Mouse (Mus musculus) cerebellum, adult 11 months (tissue): ENCODE data around the gene Ikzf2.

Source experiments
- DNase-seq: peaks from one replicate; pipeline ENCODE4 v3.0.0; 2022

Gene Ikzf2

DNA sequence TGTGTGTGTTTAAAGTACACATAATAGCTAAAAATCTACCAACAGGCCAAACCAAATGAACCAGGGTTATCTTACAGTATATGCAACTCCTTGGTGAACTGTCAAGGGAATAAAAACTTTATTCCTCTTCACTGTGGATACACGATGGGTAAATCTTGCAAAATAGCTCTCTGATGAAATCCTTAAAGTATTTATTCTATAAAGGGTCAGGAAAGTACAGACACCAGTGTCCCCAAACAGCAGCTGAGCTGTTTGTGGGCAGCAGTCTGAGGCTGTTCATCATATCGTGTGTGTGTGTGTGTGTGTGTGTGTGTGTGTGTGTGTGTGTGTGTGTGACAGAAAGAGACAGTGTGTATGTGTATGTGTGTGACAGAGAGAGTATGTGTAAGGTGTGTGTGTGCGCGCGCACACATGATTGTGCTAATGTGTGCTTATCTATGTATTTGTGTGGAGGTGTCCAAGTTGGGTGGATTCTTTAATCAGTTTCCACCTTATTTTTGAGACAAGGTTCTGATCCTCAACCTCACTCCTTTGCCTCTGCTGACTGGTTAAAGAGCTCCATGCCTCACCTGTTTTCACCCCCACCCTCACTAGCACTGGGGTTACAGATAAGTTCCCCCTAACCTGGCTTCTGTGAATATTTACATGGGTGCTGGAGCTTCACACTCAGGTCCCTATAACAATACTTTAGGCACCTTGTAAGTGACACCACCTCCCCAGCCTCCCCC, 102.9 kb downstream of the Ikzf2 start:
- no peak for DNase-seq

DNA sequence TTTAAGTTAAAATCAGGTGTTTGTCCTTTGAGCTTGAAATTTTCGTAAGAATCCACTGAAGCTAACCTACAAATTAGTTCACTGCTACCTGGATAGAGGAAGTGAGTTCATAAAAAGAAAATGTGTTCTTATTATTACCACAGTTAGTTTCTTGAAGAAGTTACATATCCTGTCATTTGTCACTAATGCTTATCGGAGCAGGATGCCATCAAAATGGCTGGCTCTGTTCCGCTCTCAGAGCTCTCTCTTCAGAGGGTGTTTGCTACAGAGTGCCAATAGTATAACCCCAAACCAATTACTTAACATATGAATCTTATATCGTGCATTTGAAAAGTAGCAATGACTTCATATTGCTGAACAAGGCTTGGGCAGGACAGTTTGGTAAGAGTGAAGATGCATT, 108.1 kb downstream of the Ikzf2 start:
- no peak for DNase-seq

DNA sequence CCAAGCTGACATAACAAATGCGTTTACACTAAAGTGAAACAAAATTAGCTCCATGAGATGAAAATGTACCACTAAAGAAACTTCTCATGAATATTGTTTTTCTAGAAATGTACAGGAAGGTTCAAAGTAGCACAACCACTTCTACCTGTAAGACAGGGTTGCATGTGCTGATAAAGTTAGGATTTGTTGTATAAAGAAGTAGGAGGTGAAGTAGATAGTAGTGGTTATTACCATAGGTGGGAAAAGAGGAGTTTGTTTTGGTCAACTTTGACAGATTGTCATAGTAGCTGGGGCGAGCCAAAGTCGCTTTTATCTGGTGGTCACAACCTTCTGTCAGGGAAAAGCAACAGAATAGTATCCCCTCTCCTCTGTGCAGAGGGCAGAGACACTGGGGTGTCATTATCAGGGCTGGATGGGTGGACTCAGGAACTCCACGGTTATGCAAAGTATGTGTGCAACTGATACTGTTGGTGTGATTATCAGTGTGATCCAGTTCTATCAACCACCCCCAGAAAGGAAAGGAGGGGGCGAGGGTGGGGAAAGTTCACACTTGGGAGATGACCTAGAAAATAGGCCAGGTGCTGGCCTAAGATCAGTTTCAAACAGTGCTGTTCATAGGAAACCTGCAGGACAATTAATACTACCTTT, 127.5 kb downstream of the Ikzf2 start:
- no peak for DNase-seq

DNA sequence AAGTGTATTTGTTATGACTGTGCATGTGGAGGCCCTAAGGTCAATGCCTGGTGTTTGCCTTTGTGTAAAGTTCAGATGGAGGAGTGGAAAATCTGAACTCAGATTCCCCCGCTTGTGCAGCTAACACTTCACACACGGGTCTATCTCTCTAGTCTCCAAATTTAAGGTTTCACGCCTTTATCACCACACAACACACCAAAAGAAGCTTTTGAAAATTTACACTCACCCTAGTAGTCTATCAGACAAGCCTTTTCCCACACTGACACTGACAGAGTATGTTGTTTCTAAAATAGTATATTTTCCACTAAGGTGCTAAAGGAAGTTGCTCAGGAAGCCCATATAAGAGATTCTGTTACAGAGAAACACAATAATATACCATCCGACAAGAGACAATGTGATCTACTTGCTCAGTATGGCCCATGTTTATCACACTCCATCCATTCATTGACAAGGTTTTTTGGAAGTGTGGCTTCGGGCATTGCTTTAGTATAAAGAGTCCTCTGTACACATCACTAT, 131.4 kb downstream of the Ikzf2 start:
- DNase-seq: no peak

DNA sequence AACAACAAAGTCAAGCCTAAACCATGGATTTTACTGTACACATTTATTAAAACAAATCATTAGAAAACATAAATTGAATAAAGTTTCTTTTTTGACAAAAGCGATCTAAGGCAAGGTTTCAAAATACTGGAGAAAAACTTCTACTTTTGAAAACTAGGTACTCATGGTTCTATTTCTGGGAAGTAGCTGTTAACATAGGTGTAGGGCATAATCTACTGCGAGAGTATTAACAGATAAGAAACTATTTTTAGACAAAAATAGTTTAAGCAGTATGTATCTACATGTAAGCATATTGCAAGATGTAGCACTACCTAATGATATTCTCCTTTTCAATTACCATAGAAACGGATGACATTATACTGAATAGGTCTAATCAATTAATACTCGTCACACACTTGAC, 137.1 kb downstream of the Ikzf2 start:
- DNase-seq: no peak

DNA sequence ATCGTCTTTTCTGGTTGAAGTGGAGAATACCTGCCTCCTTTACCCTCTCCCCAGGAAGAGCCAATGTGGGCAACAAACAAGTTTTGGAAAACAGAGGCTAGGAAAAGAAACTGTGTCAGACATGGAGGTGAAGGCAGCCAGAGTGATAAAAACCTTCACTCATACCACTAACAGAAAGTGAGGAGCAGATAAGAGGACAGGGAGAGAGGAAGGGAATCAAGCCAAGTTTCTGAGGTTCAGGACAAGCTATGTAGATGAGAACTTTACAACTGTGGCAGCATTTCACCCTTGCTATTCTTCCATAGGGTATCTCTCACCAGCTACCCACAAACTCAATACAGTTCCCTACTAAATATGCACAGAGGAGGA, 141.2 kb downstream of the Ikzf2 start:
- no peak for DNase-seq

DNA sequence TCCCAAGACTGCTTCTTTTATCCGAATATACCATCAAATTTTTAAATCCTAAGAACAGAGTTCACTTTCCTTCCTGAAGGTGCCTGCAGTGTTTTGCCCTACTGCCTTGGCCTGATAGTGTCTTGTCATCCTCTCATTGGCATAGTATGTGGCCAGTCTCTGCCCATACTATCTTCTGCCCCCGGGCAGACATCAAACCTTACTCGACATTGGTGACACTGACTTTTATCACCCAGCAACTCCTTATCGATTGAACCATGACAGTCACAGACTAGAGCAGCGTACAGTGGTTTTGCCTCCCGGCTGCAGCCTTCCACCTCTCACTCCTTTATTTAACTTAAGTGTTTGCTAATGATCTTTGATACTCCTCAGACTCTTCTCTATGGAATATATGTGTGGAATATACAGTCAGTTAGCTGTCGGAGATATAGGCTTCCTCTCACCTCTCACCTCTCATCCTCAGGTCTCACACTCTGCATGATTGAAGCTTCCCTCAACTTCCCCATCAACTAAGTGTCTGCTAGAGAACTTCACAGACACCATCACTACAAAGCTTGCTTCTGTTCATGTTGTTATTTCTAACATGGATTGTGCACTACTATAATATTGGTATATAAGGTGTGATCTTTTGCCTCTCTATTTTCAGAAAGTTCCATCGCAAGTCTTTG, 141.7 kb downstream of the Ikzf2 start:
- DNase-seq: no peak

DNA sequence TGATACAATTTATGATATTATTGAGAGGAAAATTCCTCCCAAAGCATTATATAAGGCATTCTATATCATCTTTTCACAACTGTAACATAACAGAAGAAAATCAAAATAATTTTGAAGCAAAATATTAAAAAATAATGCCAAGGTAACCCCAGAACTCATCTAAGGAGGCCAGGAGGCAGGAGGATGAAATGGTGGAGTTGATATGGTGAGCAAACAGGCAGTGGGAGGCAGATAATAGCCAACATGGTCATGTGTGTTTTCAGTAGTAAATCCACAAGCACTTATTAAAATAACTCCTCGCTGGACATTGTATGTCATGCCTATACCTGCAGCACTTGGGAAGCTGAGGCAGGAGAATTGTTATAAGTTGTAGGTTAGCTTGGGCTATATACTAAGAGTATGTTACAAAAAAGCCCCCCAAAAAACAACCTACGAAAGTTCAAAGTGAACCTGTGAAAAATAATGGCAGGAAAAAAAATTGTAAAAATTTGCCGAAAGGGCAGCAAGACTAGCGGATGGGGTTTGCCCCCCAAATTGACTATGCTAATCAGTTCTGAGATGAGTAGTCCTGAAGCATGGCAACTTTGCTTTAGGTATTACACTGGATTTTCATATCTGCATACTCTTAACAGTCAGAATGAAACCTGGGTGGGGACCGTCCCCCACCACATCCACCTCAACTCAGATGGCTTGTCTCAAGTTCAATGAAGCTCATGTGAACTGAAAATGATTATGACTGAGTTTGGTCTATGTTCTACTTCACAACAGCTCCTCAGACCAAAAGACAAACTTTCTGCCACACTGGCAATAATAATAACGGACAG, 143.1 kb downstream of the Ikzf2 start:
- no peak for DNase-seq

DNA sequence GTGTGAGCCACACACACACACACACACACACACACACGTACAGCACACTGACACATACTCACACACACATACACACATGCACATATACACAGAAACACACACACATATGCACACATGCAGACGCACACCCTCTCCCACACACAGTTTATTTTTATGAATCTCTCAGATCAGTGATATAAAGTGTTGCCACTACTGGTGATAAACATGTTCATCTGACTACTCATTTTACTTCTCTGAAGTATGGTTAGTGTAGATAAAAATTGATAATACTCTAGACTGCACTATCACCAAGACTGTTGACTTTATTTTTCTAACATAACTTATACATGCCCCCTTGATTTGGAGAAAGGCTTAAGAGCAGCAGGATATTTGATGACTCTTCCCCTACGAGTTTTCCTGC, 144.5 kb downstream of the Ikzf2 start:
- DNase-seq: no peak

DNA sequence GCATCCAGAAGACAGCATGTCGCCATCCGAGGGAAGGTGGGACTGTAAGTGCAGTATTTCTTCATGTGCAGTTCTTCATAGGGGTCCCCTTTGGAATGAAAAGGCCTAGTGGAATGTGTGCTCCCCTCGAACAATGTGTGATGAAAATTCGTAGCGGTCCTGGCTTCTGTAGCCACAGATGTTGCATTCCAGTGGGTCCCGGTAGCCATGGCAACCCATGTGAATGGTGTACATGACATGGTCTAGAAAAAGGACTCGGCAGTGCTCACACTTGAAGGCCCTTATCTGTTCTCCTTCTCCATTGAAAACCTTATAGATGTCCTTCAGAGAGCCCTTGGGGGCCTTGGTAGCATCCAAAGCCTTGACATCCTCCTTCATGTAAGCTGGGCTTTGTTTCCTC, 148.4 kb downstream of the Ikzf2 start:
- DNase-seq: no peak

DNA sequence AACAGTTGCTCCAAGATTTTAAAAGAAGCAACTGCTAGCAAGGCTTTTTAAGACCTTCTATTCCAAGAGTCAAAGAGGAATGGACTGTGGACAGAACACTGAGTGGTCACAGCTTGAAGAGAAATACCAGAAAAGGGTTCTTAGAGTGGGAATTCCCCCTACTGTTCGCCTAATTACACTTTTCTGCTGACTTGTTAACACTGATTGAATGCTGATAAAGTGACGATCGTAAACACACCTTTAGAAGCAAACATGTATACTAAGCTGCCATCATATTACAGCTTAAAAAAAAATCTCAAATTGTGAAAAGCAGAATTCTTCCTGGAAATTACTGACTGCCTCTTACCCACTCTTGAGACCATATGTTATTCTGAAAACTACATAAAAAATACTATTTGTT, 149.4 kb downstream of the Ikzf2 start:
- DNase-seq: no peak

DNA sequence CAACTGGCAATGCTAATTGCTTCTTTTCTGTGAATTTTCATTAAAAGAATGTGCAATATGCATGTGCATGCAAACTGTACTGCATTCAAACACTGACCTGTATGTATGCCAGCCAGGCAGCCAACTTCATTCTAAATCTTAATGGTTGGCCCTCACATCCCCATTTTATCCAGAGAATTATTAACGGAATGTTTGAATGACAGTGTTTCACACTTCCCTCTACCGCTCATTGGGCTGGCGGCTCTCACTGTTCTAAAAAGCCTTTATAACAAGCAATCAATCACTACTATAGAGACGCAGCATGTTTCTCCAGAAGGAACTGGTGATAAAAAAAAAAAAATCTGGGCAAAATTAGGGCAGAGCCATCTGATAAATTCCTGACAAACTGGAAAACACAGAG, 151.5 kb downstream of the Ikzf2 start:
- DNase-seq: no peak

DNA sequence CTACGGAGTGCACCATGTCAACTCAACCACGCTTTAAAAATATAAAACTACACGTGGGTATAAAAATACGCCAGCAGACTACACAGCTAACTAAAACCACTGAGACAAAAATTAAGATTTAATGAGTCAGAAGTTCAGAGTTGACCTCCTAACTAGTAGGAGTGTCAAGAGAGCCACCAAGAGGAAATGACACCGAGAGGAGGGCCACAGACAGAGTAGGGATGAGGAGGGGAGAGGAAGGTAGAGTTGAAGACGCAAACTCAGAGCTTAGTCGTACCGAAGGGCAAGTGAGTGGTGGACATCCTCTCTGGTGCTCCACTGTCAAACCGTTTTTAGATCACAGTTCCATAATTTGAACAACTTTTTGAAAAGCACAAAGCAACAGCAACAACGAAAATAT, 154.0 kb downstream of the Ikzf2 start:
- DNase-seq: no peak

DNA sequence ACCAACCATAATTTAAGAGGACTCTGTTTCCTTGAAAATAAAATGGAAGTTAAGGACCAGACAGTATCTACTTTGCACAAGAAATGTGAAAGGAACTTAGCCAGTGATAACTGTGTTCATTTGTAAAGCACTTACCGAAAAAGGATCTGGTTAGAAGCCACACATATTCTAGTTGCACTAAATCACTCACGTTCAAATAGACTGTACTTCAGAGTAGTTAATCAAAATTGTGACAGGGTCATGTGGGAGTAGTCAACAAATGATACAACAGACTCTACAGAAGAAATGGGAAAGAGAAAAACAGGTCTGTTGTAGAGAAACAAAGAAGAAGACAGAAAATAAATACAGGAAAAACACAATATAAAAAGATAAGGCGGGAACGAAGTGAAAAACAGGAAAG, 158.3 kb downstream of the Ikzf2 start:
- DNase-seq: no peak

DNA sequence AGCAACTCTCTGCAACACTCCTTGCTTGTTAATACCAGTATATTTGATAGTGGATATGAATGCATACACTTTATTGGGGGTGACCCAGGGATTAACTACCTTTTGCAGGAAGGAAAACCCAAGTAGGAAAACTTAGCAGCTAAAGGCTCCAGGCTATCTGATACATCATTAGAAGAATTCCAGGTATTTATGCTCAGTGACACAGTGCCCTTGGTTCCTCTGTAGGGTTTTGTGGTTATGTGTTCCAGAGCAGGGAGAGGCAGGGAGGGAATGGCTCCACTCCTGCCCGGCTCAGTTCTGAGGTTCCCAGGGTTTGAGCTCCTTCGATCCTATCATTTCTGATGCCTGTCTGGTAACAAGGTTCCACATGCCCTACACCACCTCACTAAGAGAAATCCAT, 165.4 kb downstream of the Ikzf2 start:
- no peak for DNase-seq

DNA sequence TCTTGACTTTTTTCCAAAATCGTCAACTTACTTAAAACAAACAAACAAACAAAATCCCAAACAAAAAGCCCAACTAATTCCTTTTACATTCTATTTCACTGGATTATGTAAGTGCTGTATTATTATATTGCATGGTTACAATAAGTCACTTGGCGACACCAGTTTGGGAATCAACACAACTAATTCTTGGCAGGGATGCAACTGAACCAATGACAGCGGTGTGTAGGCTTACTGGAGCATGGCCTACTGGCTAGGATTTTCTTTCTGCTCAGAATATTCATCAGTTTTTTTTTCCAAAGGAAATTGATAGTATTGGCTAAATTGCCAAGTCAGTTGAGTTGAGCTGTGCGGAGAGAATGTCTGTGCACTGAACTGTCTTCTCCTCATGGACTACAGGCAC, 167.7 kb downstream of the Ikzf2 start:
- no peak for DNase-seq

DNA sequence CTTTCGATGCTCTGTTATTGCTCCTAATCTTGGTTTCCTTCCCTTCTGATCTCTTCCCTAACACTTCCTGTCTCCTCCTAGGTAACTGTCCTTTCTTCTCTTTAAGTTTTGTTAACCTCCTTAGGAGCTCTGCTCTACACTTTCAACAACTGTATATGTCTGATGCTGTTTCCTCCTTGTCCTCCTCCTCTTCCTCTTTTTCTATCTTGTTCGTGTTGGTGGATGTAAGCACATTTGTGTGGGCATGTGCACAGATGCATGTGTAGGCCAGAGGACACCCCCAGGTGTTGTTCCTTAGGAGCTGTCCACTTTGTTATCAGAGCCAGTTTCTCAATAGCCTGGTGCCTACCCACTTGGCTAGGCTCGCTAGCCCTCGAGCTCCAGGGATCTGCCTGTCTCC, 169.0 kb downstream of the Ikzf2 start:
- no peak for DNase-seq

DNA sequence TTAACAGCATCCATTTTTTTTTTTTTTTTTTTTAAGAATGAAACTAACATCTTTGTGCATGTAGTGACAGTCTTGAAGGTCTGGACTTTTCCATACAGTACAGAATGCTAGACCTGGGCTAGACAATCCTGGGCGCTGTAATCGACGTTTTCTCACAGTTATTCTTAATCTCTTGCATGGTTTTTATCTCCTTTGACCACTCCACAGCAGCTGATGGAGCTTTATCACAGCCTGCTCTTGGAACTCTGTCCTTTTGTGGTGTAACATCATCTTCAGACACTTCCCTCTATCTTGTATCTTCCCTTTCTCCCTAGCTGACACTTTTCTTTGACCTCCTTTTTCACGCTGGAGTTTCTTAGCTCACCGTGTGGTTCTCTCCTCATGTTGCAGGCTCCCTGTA, 170.9 kb downstream of the Ikzf2 start:
- DNase-seq: no peak

DNA sequence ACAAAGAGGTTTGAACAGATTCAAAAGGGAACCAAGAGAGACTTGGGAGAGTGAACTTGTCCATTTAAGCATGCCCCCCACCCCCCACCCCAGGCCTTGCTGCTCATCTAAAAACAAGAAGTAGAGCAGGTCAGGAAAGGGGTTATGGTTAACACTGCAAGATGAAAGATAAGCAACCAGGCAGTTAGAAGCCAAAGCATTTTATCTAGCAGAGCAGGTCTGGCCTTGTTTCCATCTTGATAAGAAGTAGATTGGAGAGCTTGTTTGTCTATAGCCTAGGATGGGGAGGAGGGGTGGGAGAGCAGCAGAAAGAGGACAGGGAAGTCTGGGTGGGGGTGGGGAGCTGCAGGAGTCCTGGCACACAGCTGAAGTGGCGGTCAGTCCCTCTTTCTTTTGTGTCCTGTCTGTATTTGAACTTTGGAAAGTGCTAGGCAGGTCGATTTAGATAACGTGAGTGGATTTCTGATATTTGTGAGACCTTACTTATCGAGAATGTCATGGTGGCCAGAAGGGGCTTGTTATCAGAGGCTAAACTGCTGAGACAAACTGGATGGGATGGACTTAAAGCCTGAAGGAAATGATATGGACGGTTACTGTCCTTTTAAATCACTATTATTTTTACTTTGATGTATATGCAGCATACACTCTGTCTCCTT, 173.3 kb downstream of the Ikzf2 start:
- DNase-seq: no peak

DNA sequence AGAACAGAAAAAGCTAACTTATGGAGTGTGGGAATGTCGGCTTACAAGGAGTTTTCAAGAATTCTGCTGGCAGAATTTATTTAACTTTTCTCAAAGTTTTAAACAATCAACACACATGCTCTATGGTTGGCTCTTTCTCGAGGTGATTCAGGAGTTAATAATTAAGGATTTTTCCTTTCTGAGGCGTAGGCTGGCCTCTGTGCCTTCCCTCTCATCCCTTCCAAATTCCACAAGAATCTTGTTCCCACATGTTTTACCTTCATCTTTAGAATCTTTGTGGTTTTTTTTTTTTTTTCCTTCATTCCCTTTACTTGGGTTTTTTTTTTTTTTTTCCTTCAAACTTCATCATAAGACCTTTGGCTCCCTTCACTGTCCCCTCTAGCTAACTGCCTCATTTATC, 178.8 kb downstream of the Ikzf2 start:
- DNase-seq: no peak

DNA sequence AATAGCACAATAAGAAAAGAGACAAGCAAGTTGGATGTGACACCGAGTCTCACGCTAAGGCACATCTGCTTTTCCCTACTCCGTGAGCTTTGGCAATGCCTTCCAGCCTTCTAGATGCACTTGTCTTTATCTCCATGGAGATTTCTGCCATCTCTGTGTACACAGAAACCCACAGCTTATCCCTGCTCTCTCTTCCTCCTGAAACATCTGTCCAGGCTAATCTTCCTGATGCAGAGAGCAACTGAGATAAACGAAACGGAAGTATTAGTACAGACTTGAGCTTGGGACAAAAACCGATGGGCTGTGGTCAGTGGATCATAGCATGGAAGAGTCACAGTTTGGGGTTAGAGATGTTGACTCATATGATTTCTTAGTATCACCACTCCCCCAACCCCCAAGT, 179.5 kb downstream of the Ikzf2 start:
- no peak for DNase-seq

DNA sequence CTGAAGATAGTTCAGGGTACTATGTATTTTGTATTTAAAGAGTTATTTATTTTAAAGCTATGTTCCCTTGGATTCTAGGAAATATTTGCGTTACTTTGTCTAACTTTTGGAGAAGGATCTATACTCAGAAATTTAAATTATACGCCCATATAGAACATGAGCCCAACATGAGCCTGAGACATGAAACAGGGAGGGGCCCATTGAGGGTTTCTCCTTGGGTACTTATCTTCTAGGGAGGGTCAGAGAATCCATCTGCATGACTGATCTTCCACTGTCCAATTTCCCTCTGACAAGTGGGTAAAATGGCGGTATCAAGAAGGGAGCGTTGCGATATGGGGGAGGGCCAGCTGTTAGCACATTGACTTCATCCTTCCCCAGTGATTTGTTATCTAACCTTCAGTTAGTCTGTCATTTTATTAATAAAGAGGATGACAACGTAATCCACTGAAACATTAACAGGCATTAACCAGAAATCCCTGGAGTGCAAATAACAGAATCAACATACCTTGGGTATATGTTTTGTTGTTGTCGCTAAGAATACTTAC, 180.4 kb downstream of the Ikzf2 start:
- DNase-seq: no peak

DNA sequence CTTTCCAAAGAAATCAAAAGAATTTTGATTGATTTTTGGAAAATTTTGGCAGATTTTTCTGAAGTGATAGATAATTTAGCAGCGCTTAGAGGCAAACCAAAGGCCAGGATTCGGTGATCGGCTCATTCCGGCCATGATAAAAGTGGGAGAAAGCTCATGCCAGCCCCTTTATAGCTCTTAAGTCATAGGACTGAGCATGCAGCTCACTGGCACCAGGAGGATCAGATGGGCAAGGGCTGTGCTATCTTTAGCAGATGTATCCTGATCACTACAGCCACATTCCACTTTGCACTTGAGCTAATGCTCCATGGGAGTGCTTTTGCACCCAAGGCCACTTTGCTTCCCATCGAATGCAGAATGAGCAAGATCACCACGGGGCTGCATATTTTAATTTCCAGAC, 181.0 kb downstream of the Ikzf2 start:
- no peak for DNase-seq
